Mouse (Mus musculus): ENCODE data around the gene Cbfa2t3.

GRCm38 (mm10) chr8:122735110-122735509 is 36.2 kb upstream of the Cbfa2t3 start:
- TF ChIP-seq CTCF (IDR thresholded peaks at IDR 0.05) (no peak), EP300 (IDR thresholded peaks at IDR 0.05; ENCODE audit: insufficient read depth, low read depth, low read length) (no peak), POLR2A (IDR thresholded peaks at IDR 0.05; ENCODE audit: insufficient read depth, low read depth, low read length) (no peak)
